Mouse (Mus musculus): ENCODE results near the gene Srl.

- TF ChIP-seq CTCF (IDR thresholded peaks at IDR 0.05; ENCODE audit: low read depth), result no peak
- no peak for TF ChIP-seq EP300 (IDR thresholded peaks at IDR 0.05; ENCODE audit: low read depth)
These were observed 46.0 kb upstream of the Srl start for GRCm38 (mm10) chr16:4587516-4588210.

Measured in heart, postnatal 0 days (tissue).